21 mouse cellular contexts compared by ENCODE assay signal in the genomic region with DNA sequence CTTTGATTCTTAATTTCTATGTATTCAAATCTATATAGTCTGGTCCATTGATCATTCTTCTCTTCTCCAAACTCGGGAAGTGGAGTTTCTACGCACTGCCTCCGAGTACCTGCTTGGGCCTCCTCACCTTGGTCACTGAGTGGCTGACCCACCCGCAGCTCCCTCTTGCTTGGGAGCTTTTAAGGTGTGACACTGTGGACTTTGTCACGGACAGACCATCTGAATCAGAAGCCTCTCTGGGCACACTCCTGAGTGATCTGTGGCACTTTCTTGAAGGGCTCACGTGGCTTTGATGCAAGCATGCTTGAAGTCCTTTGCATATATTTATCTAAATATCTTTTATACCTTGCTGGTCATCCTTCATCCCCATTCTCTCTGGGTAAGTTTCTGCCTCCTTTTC.
DNase-seq lines count a peak whose midpoint lies in the region; ATAC-seq lines count a peak whose summit lies in the region.
"Had no signal": no experiment of that assay in that cellular context is flagged by ENCODE, and none has a peak within 500 bp of the region (broad histone marks: within the 10 kb centered on the region; RNA-seq: fewer than 3 reads in every experiment).

No protein-coding gene starts in this region.

- WGBS in kidney, embryonic 16.5 days: 80% methylated on average over 6 of the region's 6 CpGs

- no peaks in the 10 kb centered on the region for H3K9me3 ChIP-seq in kidney, embryonic 16.5 days (ENCODE audit: low read length)
- H3K9me3 ChIP-seq: embryonic facial prominence, embryonic 13.5 days; forebrain, embryonic 12.5 days; G1E; heart, embryonic 10.5 days; hindbrain, embryonic 13.5 days had no signal

- no peak overlapping the region for H3K4me2 ChIP-seq in kidney, embryonic 16.5 days (replicated peaks; ENCODE audit: low read depth, low read length)
- H3K4me2 ChIP-seq: embryonic facial prominence, embryonic 13.5 days; forebrain, embryonic 12.5 days; hindbrain, embryonic 13.5 days had no signal

- ATAC-seq in kidney, embryonic 16.5 days (ENCODE audit: low FRiP score, low TSS enrichment): no peak
- no peak for ATAC-seq in inflammation-experienced regulatory T-cells, adult 6 months
- ATAC-seq: CD4-positive, CD25-positive, alpha-beta regulatory T cell, adult 4 months; forebrain, embryonic 16.5 days had no signal

- no peak overlapping the region for H3K27ac ChIP-seq in kidney, embryonic 16.5 days (ENCODE audit: low read length)
- H3K27ac ChIP-seq: embryonic facial prominence, embryonic 13.5 days; forebrain, embryonic 12.5 days; heart, embryonic 10.5 days; hindbrain, embryonic 13.5 days had no signal

- no peak overlapping the region for H3K9ac ChIP-seq in kidney, embryonic 16.5 days (replicated peaks; ENCODE audit: low read length)
- H3K9ac ChIP-seq: embryonic facial prominence, embryonic 13.5 days; forebrain, embryonic 12.5 days; hindbrain, embryonic 13.5 days had no signal

- no peak overlapping the region for H3K4me3 ChIP-seq in kidney, embryonic 16.5 days (ENCODE audit: low read length)
- H3K4me3 ChIP-seq: embryonic facial prominence, embryonic 13.5 days; forebrain, embryonic 12.5 days; heart, embryonic 10.5 days; hindbrain, embryonic 13.5 days had no signal

- H3K4me1 ChIP-seq in kidney, embryonic 16.5 days (ENCODE audit: insufficient read depth, low read length): no peaks in the 10 kb centered on the region
- H3K4me1 ChIP-seq: heart, embryonic 10.5 days had no signal

- peak; percentile 54 for DNase-seq in heart, adult 11 months
- DNase-seq in heart, adult 8-10 months (ENCODE audit: low spot score): no peak
- DNase-seq in kidney, adult 9 months: peak; percentile 41
- DNase-seq in kidney, postnatal 25 days: peak; percentile 25 to 68
- DNase-seq in MN1 (ENCODE audit: low spot score): no peak
- DNase-seq: adrenal gland, postnatal 14 days; B cell, adult 2 months; cerebellum, adult 11-12 months; cerebellum, adult 9-10 months; cerebellum, postnatal 36 days; gastrocnemius, postnatal 14 days; heart, postnatal 14 days had no signal

- no peaks in the 10 kb centered on the region for H3K36me3 ChIP-seq in kidney, embryonic 16.5 days (ENCODE audit: insufficient read depth, low read length)
- H3K36me3 ChIP-seq: embryonic facial prominence, embryonic 13.5 days; forebrain, embryonic 12.5 days; G1E; heart, embryonic 10.5 days; hindbrain, embryonic 13.5 days had no signal

- H3K27me3 ChIP-seq in kidney, embryonic 16.5 days (ENCODE audit: insufficient read depth, low read length): no peaks in the 10 kb centered on the region
- H3K27me3 ChIP-seq: embryonic facial prominence, embryonic 13.5 days; hindbrain, embryonic 13.5 days had no signal

Comparison
In these comparisons a context has a peak if more than half of its experiments do, and no peak if none do; other contexts are left out.
1. DNase-seq: peak in heart, adult 11 months (single experiment), kidney, adult 9 months (single experiment) and kidney, postnatal 25 days (2 of 2); none in heart, adult 8-10 months (single experiment) and MN1 (single experiment).